ENCODE assay signal across 9 mouse cellular contexts in genomic region chr13:76215397-76215796, GRCm38 (mm10).
A peak's percentile ranks its signal among the peaks of the same experiment; 100 is the strongest.
DNase-seq lines count a peak whose midpoint lies in the region; ATAC-seq and TF ChIP-seq lines count a peak whose summit lies in the region.
"Had no signal": no experiment of that assay in that cellular context is flagged by ENCODE, and none has a peak within 500 bp of the region (broad histone marks: within the 10 kb centered on the region; RNA-seq: fewer than 3 reads in every experiment).

No protein-coding gene starts in this region.

- H3K36me3 ChIP-seq in liver, postnatal 0 days (replicated peaks; ENCODE audit: insufficient read depth, low read length), result no peaks in the 10 kb centered on the region
- no peaks in the 10 kb centered on the region for H3K36me3 ChIP-seq in liver, embryonic 12.5 days

- no peaks in the 10 kb centered on the region for H3K9me3 ChIP-seq in liver, postnatal 0 days (ENCODE audit: low read length)
- no peaks in the 10 kb centered on the region for H3K9me3 ChIP-seq in liver, embryonic 12.5 days (replicated peaks)
- H3K9me3 ChIP-seq: megakaryocyte, embryonic 14.5 days had no signal

- no peak overlapping the region for H3K4me3 ChIP-seq in liver, postnatal 0 days (ENCODE audit: low read depth, low read length)
- no peak overlapping the region for H3K4me3 ChIP-seq in liver, embryonic 12.5 days
- H3K4me3 ChIP-seq: megakaryocyte, embryonic 14.5 days had no signal

- H3K9ac ChIP-seq in liver, postnatal 0 days (replicated peaks), result no peak overlapping the region
- H3K9ac ChIP-seq in liver, embryonic 12.5 days, result no peak overlapping the region

- peak; percentile 12 for DNase-seq in adrenal gland, postnatal 10 days
- DNase-seq in adrenal gland, adult 8-10 months, result no peak
- DNase-seq in liver, postnatal 0 days, result no peak
- peak; percentile 55 for DNase-seq in embryo, embryonic 10.5 days (ENCODE audit: low spot score)
- no peak for DNase-seq in spleen, postnatal 10 days (ENCODE audit: low spot score in 2 of 2)
- no peak for DNase-seq in urinary bladder, postnatal 4 days (ENCODE audit: low spot score in 2 of 2)

- no peaks in the 10 kb centered on the region for H3K27me3 ChIP-seq in liver, postnatal 0 days (ENCODE audit: insufficient read depth, low read length)
- H3K27me3 ChIP-seq in liver, embryonic 12.5 days (replicated peaks), result no peaks in the 10 kb centered on the region
- H3K27me3 ChIP-seq: megakaryocyte, embryonic 14.5 days had no signal

- no peak overlapping the region for H3K4me2 ChIP-seq in liver, postnatal 0 days (ENCODE audit: low read depth, low read length)
- no peak overlapping the region for H3K4me2 ChIP-seq in liver, embryonic 12.5 days

- ATAC-seq in liver, postnatal 0 days, result no peak
- ATAC-seq in liver, embryonic 12.5 days, result no peak
- ATAC-seq in megakaryocyte-erythroid progenitor cell, adult 5-6 weeks (replicated peaks; ENCODE audit: low FRiP score, low TSS enrichment, poor library complexity, severe bottlenecking), result peak; percentile 85

- WGBS in liver, postnatal 0 days (ENCODE audit: insufficient replicate concordance), result 50% methylated on average over 2 of the region's 2 CpGs
- 39% methylated on average over 2 of the region's 2 CpGs for WGBS in liver, embryonic 12.5 days (ENCODE audit: insufficient replicate concordance)

- H3K4me1 ChIP-seq in liver, postnatal 0 days (ENCODE audit: insufficient read depth), result no peaks in the 10 kb centered on the region
- H3K4me1 ChIP-seq in liver, embryonic 12.5 days, result no peaks in the 10 kb centered on the region
- H3K4me1 ChIP-seq: megakaryocyte, embryonic 14.5 days had no signal

- TF ChIP-seq EP300 in liver, postnatal 0 days (IDR thresholded peaks at IDR 0.05; ENCODE audit: low read depth), result no peak

- no peak overlapping the region for H3K27ac ChIP-seq in liver, postnatal 0 days (ENCODE audit: low read depth)
- no peak overlapping the region for H3K27ac ChIP-seq in liver, embryonic 12.5 days

- TF ChIP-seq CTCF in liver, postnatal 0 days (IDR thresholded peaks at IDR 0.05; ENCODE audit: low read depth), result peak; percentile 49

Comparison
In these comparisons a context has a peak if more than half of its experiments do, and no peak if none do; other contexts are left out.
1. DNase-seq: peak in adrenal gland, postnatal 10 days (single experiment) and embryo, embryonic 10.5 days (single experiment); none in adrenal gland, adult 8-10 months (single experiment), liver, postnatal 0 days (single experiment), spleen, postnatal 10 days (0 of 2) and urinary bladder, postnatal 4 days (0 of 2).